Mouse (Mus musculus) bone marrow macrophage, adult 2 months (primary cell): Measurements from ENCODE around the gene 1700020D05Rik. TPM values are rescaled to one million over a fixed set of nuclear protein-coding genes. Genes with fewer than 3 reads are reported as not detected.

ENCODE experiments used
- H3K27ac ChIP-seq: 2 replicates; pipeline ENCODE4 v1.5.1; 2012; ENCODE audit warnings: low read depth, low read length; ENCODE audit not compliant: insufficient read depth
- H3K4me1 ChIP-seq: 2 replicates; pipeline ENCODE4 v1.6.1; 2012; ENCODE audit warnings: low read length; ENCODE audit not compliant: control insufficient read depth, insufficient read depth
- H3K4me3 ChIP-seq: 2 replicates; pipeline ENCODE4 v1.5.1; 2012; ENCODE audit warnings: mild to moderate bottlenecking, low read length, moderate library complexity; ENCODE audit not compliant: insufficient read depth
- CTCF ChIP-seq: IDR thresholded peaks from 2 replicates; pipeline ENCODE4 v1.5.1; 2012; ENCODE audit warnings: low read depth, mild to moderate bottlenecking, low read length, moderate library complexity
- POLR2A ChIP-seq: IDR thresholded peaks from 2 replicates; pipeline ENCODE4 v1.6.1; 2012; ENCODE audit warnings: mild to moderate bottlenecking, low read depth, low read length, borderline replicate concordance
- polyA plus RNA-seq: library from polyadenylated mRNA; stranded (reverse); fragments of >200 nt; gene quantifications from 2 replicates; pipeline ENCODE4 v1.2.4, GENCODE M21; 2012; ENCODE audit not compliant: missing spikeins, insufficient read depth, insufficient read length

Gene 1700020D05Rik
- polyA plus RNA-seq, 1 experiment: 5.1 TPM

DNA sequence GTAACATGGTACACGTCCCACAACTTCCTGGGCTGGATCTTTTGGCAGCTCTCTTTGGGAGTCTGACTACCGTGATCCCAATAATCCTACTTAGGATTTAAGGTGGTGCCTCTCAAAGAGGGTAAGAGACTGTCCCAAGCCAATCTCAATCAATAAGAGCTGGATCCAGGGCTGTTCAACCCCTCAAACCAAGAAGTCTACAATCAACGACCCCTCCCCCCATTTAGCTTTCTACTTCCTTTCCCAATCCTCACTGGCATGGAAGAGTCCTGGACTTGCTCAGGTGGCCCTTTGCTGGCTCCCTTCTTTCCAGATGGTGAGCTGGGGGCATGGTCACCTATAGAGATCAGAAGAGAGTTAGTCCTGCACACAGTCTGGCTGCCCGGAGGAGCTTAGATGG lies 16.8 kb downstream of the 1700020D05Rik start:
- peaks cover 9% of the 10 kb centered on the region for H3K4me1 ChIP-seq

DNA sequence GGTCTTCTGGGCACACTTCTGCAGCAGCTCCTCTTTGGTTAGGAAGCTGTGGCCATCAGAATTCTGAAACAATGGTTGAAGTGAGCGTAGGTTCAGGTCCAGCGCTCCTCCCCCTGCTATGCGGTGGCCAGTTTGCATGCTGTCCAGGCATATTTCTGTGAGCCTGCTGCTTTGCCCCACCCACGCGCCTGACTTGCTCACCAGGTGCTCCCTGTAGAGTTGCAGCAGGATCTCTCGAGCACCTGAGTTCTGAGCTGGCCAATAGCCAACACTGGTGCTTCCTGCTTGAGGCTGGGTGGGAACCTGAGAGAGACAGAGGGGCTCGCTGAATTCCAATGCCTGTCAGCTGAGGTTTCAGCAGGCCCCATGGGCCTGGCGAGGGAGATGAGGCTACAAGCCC lies 17.3 kb downstream of the 1700020D05Rik start:
- H3K4me1 ChIP-seq: peaks cover 9% of the 10 kb centered on the region
- TF ChIP-seq POLR2A (no peak), CTCF (no peak)
- H3K4me3 ChIP-seq: no peak overlapping the region
- H3K27ac ChIP-seq: no peak overlapping the region

More for the DNA sequence above, 16.8 kb downstream of the 1700020D05Rik start:
- H3K4me3 ChIP-seq: no peak overlapping the region; the same call in 1 of the 2 replicates
- TF ChIP-seq POLR2A (no peak), CTCF (no peak)
- no peak overlapping the region for H3K27ac ChIP-seq

GRCm38 (mm10) chr19:5485821-5486220 lies 17.8 kb downstream of the 1700020D05Rik start:
- TF ChIP-seq CTCF (no peak), POLR2A (no peak)
- Histone ChIP-seq H3K27ac (no peak overlapping the region), H3K4me1 (peaks cover 9% of the 10 kb centered on the region), H3K4me3 (no peak overlapping the region)

GRCm38 (mm10) chr19:5485371-5485770 lies 18.2 kb downstream of the 1700020D05Rik start:
- TF ChIP-seq POLR2A (no peak), CTCF (no peak)
- Histone ChIP-seq H3K4me3 (no peak overlapping the region), H3K27ac (no peak overlapping the region)

DNA sequence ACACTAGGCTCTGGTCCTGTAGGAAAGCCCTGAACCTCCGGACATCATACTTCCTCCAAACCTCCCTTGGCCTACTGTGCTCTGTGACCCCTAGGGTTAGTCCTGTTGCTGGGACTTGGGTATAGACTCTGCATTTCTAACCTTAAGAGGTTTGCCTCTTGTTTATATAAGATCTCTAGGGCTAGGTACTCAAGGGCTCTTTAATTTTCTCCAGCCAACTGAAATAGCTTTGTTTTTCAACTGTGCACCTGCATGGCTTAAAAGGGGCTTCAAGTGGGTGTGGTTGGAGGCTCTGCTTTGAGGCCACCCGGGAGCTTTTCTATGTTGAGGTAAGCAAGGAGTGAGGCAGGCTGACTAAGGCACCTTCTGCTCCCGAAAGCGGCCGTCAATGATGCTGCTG lies 19.1 kb downstream of the 1700020D05Rik start:
- Histone ChIP-seq H3K4me3 (no peak overlapping the region), H3K4me1 (peaks cover 9% of the 10 kb centered on the region), H3K27ac (no peak overlapping the region)
- TF ChIP-seq CTCF (no peak), POLR2A (no peak)

More at GRCm38 (mm10) chr19:5485371-5485770, 18.2 kb downstream of the 1700020D05Rik start:
- peaks cover 9% of the 10 kb centered on the region for H3K4me1 ChIP-seq

DNA sequence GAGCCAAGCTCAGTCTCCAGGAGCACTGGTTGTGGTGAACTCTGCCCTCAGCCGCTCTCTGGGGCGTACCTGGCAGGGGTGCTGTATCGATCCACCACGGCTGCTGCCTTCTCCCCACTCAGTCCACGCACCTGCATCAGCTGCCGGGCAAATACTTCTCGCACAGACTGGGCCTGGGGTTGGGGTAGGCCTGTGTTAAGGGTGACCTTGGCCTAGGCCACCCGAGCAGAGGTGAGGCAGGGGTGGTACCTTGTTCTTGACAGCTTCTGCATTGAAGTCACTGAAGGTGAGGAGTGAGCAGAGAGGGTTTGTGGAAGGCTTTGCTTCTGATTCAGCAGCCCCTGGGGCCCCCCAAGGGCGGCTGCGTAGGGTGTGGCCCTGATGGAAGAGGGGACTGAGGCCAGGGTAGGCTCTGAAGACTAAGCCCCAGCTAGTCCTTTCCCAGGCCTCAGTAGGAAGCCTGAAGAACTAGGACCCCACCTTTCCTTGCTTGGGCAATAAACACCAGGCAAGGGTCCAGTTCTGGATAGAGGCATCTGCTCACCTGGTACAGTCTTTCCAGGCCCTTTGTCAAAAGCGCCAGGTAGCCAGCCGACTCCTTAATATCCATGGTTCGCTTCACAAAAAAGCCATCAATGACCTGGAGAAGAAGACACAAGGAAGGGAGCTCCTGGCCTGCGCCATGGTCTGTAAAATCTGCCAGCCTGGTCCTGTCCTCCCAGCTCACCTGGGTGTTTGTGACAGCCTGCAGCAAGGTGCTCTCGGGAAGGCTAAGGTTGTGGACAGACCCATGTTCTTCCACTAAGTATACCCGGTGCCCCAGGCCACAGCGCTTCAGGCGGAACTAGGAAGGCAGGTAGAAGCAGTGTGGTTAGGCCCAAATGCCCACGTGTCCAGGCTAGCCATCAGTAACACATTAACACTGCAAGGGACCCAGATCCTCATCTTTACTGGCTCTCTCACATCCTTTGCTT lies 19.9 kb downstream of the 1700020D05Rik start:
- H3K4me3 ChIP-seq: no peak overlapping the region
- TF ChIP-seq POLR2A: no peak
- TF ChIP-seq CTCF: no peak
- H3K4me1 ChIP-seq: peaks cover 9% of the 10 kb centered on the region
- no peak overlapping the region for H3K27ac ChIP-seq

GRCm38 (mm10) chr19:5481398-5481797 lies 22.2 kb downstream of the 1700020D05Rik start:
- no peak for TF ChIP-seq POLR2A
- TF ChIP-seq CTCF: no peak
- H3K4me1 ChIP-seq: no peaks in the 10 kb centered on the region
- no peak overlapping the region for H3K4me3 ChIP-seq
- no peak overlapping the region for H3K27ac ChIP-seq

DNA sequence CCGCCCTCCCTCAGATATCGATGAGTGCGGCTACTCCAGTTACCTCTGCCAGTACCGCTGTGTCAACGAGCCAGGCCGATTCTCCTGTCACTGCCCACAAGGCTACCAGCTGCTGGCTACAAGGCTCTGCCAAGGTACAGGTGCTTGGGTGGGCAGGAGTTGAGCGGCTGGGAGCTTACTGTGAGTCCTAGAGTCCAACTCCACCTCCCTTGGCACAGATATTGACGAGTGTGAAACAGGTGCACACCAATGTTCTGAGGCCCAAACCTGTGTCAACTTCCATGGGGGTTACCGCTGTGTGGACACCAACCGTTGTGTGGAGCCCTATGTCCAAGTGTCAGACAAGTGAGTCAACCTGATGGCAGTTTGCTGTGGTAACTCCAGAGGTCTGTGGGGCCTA lies 23.6 kb downstream of the 1700020D05Rik start:
- Histone ChIP-seq H3K4me3 (no peak overlapping the region), H3K27ac (no peak overlapping the region), H3K4me1 (no peaks in the 10 kb centered on the region)
- TF ChIP-seq CTCF: no peak
- no peak for TF ChIP-seq POLR2A

DNA sequence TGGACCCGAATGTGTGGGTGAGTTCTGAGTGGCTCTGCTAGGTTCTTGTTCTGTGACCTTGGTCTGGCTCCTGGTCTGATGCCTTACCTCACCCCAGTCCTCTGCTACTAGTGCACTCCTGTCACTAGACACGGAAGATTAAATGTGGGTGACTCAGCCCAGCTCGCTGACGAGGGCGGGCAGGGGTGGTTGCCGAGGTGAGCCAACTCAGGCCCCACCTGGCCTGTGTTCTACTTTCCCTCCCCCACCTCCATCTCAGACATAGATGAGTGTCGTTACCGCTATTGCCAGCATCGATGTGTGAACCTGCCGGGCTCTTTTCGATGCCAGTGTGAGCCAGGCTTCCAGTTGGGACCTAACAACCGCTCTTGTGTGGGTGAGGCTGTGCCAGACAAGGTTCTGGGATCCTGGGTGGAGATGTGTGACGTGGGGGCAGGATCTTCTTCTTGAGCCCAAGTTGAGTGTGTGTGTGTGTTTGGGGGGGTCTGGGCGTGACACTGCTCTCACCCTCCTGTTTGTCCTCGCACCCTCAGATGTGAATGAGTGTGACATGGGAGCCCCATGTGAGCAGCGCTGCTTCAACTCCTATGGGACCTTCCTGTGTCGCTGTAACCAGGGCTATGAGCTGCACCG lies 25.8 kb downstream of the 1700020D05Rik start:
- no peak for TF ChIP-seq POLR2A
- TF ChIP-seq CTCF: no peak
- no peak overlapping the region for H3K4me3 ChIP-seq
- H3K4me1 ChIP-seq: 0 out of 2 replicates have a peak, but pooled peaks cover 2% of the 10 kb centered on the region
- no peak overlapping the region for H3K27ac ChIP-seq

- Histone ChIP-seq H3K4me1 (0 out of 2 replicates have a peak, but pooled peaks cover 2% of the 10 kb centered on the region), H3K27ac (no peak overlapping the region), H3K4me3 (no peak overlapping the region)
- no peak for TF ChIP-seq POLR2A
- no peak for TF ChIP-seq CTCF
Observed at GRCm38 (mm10) chr19:5477004-5477667, 26.5 kb downstream of the 1700020D05Rik start.
